Mouse (Mus musculus) adipocyte (in vitro differentiated cells): ENCODE data around the gene Fbh1.
A peak's percentile ranks its signal among the peaks of the same experiment; 100 is the strongest.

Experiments used
- DNase-seq: peaks from one replicate; pipeline ENCODE4 v3.0.0-alpha.2; 2016; ENCODE audit warnings: low spot score

The Fbh1 gene

DNA sequence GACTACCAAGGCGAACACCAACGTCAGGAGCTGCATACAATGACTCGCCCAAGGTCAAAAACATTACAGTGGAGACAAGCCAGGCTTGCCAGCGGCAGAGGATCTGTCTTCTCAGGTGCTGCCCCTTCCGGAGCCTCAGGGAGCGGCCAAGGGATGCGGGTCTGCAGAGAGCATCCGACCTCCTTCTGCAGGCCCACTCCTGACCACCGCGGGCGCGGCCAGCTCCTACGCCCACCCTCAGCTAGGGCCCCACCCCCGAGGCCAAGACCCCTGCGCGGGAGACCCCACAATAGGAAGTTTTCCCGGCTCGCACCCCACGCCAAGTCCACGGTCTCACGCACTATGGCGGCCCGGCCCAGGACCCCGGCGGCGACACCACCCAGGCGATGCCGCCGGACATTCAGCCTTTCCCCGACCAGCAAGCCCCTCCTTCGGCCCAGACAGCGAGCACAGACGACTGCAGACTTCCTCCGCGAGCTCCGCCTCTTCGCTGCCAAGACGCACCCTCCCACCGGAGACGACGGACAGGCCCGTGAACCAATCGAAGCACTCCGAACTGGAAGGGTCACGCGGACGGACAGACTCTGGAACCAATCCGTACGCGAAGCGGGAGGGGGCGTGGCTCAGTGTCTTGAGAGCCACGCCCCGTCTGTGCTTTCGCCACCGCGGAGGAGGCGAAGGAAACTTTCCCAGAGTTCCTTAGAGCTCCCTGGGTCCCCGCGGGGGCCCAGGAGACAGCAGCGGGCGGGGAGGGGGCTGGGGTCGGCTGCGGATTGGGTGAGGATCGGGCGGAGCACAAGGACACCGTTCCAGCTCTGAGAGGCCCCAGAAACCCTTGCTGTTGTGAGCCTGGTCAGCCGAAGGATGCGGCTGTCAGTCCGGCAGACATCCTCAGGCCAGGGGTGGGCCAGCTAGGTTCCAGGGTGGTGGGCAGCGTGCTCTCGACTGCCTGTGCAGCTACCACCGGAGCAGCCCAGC, at the start of gene Fbh1, which contains the start of gene Ankrd16:
TSS of gene Fbh1 (minus strand) at position 492 of the 978 bp plus-strand sequence.
TSS of gene Ankrd16 (plus strand) at position 786 of the 978 bp plus-strand sequence.
- DNase-seq: peak; percentile 100

GRCm38 (mm10) chr2:11801299-11801930, 24.0 kb upstream of the Fbh1 start:
- DNase-seq: no peak

- DNase-seq: peak; percentile 18
These were observed 20.6 kb upstream of the Fbh1 start for GRCm38 (mm10) chr2:11797930-11798364.

GRCm38 (mm10) chr2:11794668-11795067, 17.3 kb upstream of the Fbh1 start:
- DNase-seq: no peak

GRCm38 (mm10) chr2:11784159-11784558, 6.8 kb upstream of the Fbh1 start:
- no peak for DNase-seq

GRCm38 (mm10) chr2:11778087-11778823, 873 bp upstream of the Fbh1 start:
- peak; percentile 93 for DNase-seq

DNA sequence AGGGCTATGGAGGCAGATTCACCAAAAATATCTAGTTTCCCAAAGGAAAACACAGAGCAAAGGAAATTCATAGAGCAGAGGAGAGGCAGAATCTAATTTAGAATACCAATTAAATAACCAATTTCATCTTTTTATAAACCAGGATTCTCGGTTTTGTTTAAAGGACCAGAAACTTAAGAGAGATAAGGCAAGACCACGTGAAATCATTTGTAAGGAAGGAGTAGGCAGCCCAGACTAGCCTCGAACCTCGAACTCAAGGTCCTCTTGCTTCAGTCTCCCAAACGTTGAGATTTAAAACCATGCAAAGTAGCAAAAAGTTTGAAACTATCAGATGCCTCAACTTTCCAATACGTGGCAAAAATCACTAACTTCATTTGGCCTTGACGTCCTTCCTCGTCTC, 967 bp downstream of the Fbh1 start:
- DNase-seq: no peak

DNA sequence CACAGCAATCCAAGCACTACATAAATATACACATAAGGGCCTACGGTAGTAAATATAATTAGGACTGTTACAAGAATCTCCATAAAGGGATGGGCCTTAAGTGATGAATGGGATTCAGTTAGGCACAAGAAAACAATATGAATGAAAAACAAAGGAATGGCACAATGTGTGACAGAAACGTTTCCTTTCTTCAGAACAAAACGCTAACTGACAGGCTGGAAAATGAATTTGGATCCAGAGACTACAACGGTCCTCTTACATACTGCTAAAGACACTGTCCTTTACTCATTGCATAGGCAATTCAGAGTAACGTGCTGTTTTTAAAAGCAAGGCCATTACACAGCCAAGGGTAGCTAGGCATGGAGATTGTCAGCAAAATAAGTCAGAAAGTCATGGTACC, 2.3 kb downstream of the Fbh1 start:
- DNase-seq: no peak

GRCm38 (mm10) chr2:11774426-11774825, 3.0 kb downstream of the Fbh1 start:
- DNase-seq: no peak

DNA sequence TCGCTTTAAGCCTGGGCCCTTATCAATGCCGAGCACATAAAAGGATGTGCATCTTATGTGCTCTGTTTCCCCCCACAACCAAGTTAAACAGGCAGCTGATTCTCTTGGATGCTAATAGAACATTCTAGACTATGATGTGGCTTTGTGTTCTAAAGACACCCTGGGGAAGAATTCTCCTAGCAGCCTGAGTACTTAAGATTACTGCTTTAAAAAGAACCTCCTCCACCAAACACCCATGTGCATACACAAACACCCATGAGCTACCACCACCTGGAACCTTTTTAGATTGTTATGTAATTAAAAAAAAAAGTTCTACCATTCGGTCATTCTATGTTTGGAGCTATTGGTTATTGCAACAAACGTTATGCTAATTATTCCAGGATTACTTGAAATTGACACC, 5.0 kb downstream of the Fbh1 start:
- DNase-seq: no peak

DNA sequence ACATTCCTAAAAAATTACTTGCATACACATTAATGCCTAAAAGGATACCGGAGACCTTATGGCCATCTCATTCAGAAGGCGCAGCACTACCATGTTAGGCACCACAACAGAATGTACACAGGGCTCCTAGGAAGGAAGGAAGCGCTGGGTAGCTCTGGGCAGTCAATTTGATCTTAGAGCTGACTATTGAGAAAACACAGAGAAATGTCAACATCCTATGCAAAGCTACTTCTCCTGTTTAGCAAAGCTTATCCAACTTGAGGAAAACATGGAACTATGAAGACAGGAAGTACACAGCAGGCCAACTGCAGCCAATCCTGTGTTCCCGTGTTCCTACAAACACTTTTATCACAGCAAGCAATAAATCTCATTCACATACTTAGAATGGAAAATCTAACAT, 5.7 kb downstream of the Fbh1 start:
- DNase-seq: no peak

GRCm38 (mm10) chr2:11767161-11767545, 10.2 kb downstream of the Fbh1 start:
- peak; percentile 50 for DNase-seq

DNA sequence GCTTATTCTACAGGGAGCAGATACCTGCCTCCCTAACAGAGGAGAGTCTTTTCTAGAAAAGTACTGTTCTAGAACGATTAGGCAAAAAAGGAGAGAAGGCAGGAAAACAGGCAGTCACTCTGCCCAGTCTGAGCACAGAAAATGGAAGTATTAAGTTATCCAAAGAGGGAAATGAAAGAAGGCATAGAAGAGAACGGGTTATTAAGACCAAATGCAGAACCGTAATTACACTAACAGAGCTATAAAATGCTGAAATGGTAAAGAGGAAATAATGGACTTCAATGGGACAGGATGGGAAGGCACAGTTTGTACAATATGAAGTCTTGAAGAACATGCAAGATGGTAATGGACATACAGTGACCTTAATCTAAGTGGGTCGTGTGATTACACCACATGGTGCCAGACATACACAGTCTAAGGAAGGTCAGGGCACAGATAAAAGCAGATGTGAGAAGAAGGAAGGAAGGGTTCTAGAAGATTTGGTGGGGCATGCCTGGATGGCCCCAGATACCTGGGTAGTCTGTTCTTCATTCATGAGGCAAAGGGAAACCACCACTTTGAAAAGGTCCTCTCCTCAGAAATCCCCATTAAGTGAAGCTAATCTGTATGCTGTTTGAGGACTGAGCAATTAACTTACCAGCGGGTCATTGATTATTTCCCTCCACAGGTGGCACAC, 10.8 kb downstream of the Fbh1 start:
- no peak for DNase-seq

GRCm38 (mm10) chr2:11765694-11766093, 11.7 kb downstream of the Fbh1 start:
- no peak for DNase-seq

DNA sequence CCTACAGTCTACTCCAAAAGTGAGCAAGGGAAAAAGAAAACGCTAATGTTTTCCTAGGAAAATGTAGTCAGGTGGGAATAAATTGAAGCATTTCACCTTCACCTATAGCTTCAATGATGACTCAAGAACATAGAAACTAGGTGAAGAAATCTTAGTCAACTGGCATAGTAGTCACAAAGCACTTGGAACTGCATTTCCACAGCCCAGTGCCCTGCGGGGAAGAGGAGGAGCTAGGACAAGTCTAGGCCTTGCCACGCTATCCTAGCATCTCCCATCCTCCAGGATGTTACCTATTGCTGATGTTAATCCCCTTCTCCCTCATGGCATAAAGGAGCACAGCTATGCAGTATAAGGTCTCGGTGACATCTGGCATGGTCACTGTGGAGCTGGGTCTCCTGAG, 14.8 kb downstream of the Fbh1 start:
- no peak for DNase-seq

- DNase-seq: peak; percentile 50
These were observed 37.8 kb downstream of the Fbh1 start for GRCm38 (mm10) chr2:11739516-11740051.

DNA sequence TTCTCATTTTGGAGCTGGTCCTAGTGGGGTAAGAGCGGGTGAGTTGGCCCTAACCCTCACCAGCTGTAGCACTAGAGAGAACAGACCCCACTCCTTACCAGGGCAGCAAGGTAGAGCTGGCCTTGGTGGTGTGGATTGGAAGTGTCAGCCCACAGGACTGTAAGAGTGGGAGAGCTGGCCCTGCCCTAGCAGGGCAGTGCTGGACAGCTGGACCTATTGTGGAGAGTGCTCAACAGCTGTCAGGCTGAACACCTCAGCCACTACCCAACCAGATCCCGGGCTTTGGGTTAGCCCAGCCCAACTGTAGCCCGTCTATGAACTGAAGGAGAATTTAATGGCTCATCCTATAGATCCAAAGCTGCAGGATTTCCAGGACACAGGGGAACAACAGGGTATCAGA, 38.6 kb downstream of the Fbh1 start:
- no peak for DNase-seq

- peak; percentile 6 for DNase-seq
These were observed 41.5 kb downstream of the Fbh1 start for GRCm38 (mm10) chr2:11735853-11736252.

DNA sequence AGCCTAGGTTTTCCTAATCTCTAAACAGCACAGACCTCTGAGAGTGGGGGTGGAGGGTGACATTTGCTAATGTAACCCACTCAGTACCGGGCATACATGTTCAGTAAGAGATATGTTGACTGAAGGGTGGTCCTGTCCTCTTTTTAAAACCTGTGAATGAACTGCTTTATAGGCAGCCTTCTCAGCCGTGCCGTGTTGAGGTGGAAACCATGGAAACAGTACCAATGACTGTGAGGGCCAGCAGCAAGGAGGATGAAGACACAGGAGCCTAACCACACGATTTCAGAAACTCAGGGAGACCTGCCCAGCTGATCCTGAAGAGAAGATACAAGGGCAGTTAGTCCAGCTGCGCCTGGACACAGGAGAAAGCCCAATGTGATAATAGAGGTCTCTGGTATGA, 44.4 kb downstream of the Fbh1 start:
- no peak for DNase-seq

- DNase-seq: no peak
These were observed 48.3 kb downstream of the Fbh1 start for GRCm38 (mm10) chr2:11729091-11729490.

DNA sequence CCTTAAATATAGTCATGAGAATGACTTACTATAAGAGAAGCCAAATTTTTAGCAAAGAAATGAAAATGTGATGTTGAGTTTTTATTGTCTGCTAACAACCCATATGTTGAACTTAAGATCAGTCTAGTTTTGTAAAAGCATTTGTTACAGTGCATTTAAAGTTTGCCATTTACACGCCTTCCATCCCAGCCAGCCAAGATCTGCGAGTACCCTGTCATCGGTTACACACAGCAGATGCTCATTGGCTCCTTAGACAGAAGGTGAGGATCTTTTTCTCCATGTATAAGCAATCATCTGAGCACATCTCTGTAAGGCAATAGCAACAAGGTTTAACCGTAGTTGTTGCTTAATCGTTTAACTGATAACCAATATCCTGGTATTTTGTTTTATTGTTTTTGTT, 49.8 kb downstream of the Fbh1 start:
- no peak for DNase-seq

DNA sequence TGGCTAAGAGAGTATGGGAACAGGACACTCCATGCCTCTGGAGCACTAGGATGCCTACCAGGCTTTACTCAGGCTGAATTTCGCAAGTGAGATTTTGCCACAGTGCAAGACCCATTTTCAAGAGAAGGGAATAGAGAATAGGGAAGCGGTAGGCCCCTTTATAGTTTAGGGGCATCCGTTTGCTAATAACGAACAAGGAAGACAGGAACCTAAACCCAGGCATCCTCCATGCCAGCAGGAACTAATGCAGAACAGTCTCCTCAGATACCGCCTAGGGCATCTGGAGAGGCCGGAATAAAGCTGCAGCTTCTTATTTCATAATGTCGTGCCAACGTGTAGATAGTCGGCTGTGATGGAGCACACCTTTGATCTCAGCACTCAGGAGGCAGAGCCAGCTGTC, 54.8 kb downstream of the Fbh1 start:
- no peak for DNase-seq
